Mouse (Mus musculus) spleen, postnatal 14 days (tissue): ENCODE data around the gene Fat4.

Source experiments
- DNase-seq, 2 experiments: peaks; one replicate each; pipeline ENCODE4 v3.0.0; 2021 to 2022; ENCODE audit warnings: low spot score in 2 of 2

Fat4 gene

DNA sequence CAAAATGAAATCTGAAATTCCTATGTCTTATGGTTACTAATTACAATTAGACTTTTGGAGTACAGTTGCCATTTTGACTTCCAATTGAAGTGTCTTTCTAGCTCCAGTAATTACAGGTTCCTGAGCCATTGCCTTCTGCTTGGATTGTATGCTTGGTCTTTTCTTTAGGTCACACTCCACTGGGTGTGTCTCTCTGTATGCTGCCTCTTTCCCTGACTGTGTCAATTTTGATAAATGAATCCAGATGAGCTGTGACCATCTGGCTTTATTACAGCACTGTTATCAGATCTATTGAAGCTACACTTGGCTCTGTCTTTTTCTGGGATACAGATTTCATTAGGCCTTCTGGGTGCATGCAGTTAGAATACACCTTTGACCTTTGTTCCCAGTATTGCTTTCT is 80.7 kb downstream of the Fat4 start:
- DNase-seq: no peak

DNA sequence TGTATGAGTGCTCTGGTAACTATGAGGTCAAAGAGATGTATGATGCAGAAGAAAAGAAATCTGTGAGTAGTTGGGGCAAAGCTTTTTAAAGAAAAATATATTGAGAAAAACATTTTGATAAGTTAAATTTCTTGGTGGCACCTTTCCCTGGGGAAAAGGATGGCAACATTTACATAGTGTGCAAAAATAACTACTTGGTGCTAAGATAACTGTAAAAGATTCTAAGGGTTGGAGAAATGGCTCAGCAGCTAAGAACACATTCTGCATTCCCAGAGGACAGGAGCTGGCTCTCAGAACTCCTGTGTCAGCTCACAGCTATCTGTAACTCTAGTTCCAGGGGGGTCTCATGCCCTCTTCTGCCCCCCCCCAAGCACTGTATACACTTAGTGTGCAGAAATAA is 99.6 kb downstream of the Fat4 start:
- no peak for DNase-seq

DNA sequence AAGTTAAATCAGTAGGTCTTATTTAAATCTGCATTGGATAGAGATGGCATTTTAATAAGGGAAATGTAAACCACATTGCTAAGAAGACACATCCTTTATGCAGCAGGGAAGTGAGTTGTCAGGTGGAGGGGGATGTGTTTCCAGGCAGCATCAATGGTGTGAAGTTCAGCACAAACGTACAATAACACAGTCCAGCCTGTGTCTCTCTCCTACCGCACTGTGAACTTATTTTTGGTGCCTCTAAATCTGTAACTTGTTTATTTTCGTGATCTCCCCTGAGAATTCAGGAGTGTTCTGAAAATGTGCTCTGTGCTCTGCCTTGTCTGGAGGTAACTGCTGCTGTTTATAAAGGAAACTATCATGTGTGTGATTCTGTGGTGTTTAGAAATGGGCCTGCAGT is 102.4 kb downstream of the Fat4 start:
- DNase-seq: no peak

DNA sequence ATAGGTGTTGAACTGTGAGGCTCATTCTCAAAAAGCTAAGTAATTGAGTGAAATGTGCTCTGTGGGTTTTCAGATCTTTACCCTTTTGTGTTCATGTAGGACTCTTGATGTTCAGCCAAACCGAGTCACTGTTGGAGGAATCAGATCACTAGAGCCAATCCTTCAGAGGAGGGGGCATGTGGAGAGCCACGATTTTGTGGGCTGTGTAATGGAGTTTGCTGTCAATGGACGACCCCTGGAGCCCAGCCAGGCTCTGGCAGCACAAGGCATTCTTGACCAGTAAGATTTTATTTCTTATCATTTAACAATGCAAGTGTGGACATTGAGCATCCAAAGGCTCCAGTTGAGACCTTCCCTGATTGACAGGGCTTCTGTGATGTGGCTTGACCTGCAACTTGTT is 113.3 kb downstream of the Fat4 start:
- DNase-seq: no peak

DNA sequence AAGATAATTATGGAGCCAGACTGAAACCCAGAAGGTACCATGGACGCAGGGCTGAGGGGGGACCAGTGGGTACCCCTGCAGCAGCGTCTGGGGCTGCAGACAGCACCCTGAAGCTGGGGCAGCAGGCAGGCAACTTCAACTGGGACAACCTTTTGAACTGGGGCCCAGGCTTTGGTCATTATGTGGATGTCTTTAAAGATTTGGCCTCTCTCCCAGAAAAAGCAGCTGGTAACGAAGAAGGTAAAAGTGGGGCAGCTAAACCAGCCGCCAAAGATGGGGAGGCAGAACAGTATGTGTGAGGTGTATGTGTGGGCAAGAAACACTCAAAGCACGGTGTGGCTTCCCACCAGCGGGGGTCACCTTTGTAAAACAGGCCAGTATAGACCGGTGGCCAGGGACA is 123.8 kb downstream of the Fat4 start:
- no peak for DNase-seq

DNA sequence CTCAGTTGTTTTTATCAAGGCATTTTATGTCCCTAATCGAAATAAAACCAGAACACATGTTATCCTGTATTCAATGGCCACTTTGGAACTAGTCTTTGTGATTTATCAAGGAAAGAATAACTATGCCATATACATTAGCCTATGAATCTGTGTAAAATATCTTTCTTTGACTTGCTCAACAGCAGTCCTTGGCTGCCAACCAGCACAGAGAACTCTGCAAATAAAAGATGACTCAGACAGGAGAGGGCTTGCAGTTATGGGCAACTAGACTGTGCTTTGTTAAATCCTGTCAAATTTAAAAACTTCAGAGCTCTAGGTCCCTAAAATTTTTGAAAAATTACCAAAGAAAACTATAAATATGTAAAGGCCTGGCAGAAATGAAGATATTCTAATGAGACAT is 130.9 kb downstream of the Fat4 start:
- no peak for DNase-seq

DNA sequence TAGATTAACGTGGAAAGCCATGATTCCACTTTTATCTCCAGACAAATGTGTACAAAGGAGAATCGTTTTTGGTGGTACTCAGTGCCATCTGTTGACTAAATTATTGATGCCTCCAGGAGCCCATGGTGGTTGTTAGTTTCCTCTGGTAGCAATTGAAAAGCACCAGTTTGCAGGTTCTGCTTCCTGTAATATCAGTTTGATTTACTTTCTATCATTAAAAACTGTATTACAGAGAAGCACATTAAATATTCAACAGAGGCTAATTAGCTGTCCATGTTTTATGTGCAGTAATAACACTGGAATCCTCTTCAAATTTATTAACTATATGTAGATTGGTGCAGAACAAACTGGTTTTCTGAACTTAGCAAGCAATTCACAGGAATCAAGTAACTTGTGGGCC is 149.4 kb downstream of the Fat4 start:
- no peak for DNase-seq

DNA sequence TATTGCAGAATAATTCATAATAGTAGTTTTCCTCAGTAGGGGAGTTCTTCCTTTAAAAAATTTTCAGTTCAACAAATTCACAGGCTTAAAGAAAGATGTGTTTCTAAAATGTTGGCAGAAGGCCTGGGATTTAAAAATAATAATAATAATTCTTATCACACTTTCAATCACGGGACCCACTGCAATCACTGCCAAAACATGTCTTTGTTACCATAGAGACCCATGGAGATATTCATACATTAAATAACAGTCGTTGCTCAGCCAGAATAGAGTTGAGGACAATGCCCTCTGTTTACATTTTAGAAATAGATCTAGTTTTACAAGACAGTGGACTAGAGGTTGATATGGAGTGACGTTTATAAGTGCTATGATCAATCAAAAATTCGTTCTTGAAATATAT is 159.7 kb downstream of the Fat4 start:
- no peak for DNase-seq

DNA sequence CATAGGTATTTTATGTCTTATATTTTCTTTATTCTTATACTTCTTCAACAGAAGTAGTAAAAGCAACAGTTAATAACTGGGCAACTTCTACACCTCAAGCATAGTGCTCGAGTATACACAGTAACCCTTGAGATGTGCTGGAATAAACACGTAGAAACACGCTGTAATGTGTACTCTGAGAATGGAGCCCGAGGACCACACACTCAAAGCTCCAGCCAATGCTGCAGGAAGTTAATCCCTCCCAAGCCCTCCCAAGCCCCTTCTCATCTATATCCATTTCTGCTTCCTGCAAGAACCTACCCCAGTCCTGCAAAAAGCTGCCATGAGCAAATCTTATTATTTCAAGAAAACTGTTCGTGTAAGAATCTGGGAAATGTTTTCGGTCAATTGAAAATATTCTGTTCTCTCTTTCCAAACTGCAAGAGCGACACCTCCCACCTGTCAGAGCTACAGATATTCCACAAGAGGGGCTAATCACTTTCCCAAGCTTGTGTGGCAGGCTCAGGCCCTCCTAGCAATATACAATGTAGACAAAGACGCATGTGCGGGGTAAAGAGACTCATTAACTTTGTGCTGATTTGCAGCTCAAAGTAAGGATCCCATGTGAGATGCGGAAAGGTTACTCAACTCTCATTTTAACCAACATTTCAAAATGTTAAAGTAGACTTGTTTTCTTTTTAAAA is 161.0 kb downstream of the Fat4 start:
- no peak for DNase-seq

DNA sequence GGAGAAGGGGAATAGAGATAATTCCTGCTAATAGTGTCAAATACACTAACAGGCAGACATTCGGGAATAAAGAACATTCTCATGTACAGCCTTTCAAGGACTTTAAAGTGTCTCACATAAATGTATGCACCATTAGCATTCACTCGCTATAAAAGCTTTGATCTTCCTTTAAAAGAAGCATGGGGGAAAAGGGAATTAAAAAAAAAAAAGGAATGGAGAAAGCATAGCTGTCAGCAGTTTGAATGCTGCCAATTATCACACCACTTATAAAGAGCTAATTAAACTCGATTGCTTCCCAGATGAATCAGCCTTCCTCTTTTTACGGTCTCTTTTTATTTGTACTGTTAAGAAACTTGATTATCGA is 161.5 kb downstream of the Fat4 start:
- DNase-seq: no peak

DNA sequence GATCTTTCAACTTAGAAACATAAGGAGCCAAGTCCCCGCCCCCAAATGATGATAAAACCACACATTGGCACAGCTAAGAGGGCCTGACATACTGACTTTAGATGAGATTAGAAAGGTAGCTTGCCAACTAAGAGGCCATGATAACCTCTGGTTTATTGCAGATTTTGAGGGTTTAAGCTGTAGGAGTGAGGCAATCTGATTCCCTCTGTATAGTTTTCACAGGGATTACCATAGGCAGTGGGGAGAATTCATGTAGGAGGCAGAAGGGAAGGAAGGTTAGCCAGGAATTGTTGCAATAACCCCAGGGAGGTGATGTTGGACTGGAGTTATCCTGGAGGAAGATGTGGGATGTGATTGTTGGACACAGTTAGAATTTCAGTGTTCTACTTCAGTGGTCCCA is 163.4 kb downstream of the Fat4 start:
- no peak for DNase-seq

DNA sequence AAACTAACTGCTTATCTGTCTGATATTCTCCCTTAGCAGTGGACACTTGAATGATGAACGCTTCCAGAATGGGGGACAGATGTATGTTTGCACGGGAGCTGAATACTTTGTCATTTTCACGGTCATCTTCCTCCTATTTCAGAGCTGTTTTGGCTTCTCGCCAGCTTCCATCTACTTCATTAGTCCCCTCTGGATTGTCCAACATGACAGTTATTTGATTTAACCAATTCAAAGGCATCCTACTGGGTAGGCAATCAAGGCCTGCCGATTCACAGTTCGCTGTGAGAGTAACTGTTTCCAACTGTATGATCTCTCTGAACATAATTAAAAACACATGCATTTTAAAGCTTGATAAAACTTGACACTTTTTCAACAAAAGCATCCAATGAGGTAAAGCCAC is 166.3 kb downstream of the Fat4 start:
- DNase-seq: no peak
